Mouse (Mus musculus) myocyte (in vitro differentiated cells): ENCODE measurements around the gene Aplnr. TPM values are rescaled to one million over a fixed set of nuclear protein-coding genes. Genes with fewer than 3 reads are reported as not detected.

Experiments
- H3K27me3 ChIP-seq: one replicate; pipeline ENCODE4 v1.6.1; 2011; ENCODE audit not compliant: control insufficient read depth, insufficient read depth, insufficient read length
- H3K36me3 ChIP-seq: one replicate; pipeline ENCODE4 v1.6.1; 2011; ENCODE audit not compliant: control insufficient read depth, insufficient read depth
- H3K4me2 ChIP-seq: one replicate; pipeline ENCODE4 v1.6.1; 2011; ENCODE audit warnings: low read depth, control low read depth
- H3K4me3 ChIP-seq: one replicate; pipeline ENCODE4 v1.5.1; 2011; ENCODE audit warnings: mild to moderate bottlenecking, control low read depth, moderate library complexity
- H3K79me2 ChIP-seq: one replicate; pipeline ENCODE4 v1.6.1; 2011; ENCODE audit not compliant: control insufficient read depth, insufficient read depth
- H3ac ChIP-seq: one replicate; pipeline ENCODE4 v1.6.1; 2011; ENCODE audit not compliant: control insufficient read depth, insufficient read length
- CEBPB ChIP-seq: IDR thresholded peaks from 2 replicates; pipeline ENCODE4 v1.6.1; 2011; ENCODE audit warnings: mild to moderate bottlenecking, moderate library complexity; ENCODE audit not compliant: poor library complexity, insufficient read depth, severe bottlenecking
- E2F4 ChIP-seq: IDR thresholded peaks from one replicate; pipeline ENCODE4 v1.6.1; 2011; ENCODE audit warnings: mild to moderate bottlenecking, control low read depth, moderate library complexity; ENCODE audit not compliant: insufficient read depth
- MAX ChIP-seq: IDR thresholded peaks from one replicate; pipeline ENCODE4 v1.6.1; 2011; ENCODE audit warnings: low read depth, mild to moderate bottlenecking, control low read depth
- MYOD1 ChIP-seq, 3 experiments: IDR thresholded peaks; one replicate each; pipeline ENCODE4 v1.6.1; 2011; ENCODE audit warnings: control low read depth in 2 of 3, low read depth in 2 of 3, mild to moderate bottlenecking in 2 of 3, moderate library complexity in 1 of 3; ENCODE audit not compliant: insufficient read length in 2 of 3, control insufficient read depth in 1 of 3
- MYOG ChIP-seq, 3 experiments: IDR thresholded peaks; one replicate each; pipeline ENCODE4 v1.6.1; 2011; ENCODE audit warnings: control low read depth in 2 of 3, low read depth in 2 of 3, mild to moderate bottlenecking in 2 of 3; ENCODE audit not compliant: insufficient read length in 2 of 3, control insufficient read depth in 1 of 3, insufficient read depth in 1 of 3
- POLR2A ChIP-seq: IDR thresholded peaks from one replicate; pipeline ENCODE4 v1.6.1; 2011; ENCODE audit warnings: low read depth, mild to moderate bottlenecking, control low read depth, moderate library complexity; ENCODE audit not compliant: insufficient read length
- POLR2AphosphoS2 ChIP-seq: IDR thresholded peaks from one replicate; pipeline ENCODE4 v1.6.1; 2011; ENCODE audit warnings: low read depth, control low read depth; ENCODE audit not compliant: insufficient read length
- REST ChIP-seq: IDR thresholded peaks from one replicate; pipeline ENCODE4 v1.6.1; 2011; ENCODE audit warnings: mild to moderate bottlenecking, control low read depth, moderate library complexity; ENCODE audit not compliant: insufficient read depth, insufficient read length
- SRF ChIP-seq: IDR thresholded peaks from one replicate; pipeline ENCODE4 v1.6.1; 2011; ENCODE audit warnings: low read depth; ENCODE audit not compliant: control insufficient read depth, insufficient read length
- TCF12 ChIP-seq: IDR thresholded peaks from one replicate; pipeline ENCODE4 v1.6.1; 2011; ENCODE audit warnings: mild to moderate bottlenecking, control low read depth; ENCODE audit not compliant: poor library complexity, insufficient read depth, severe bottlenecking
- TCF3 ChIP-seq: IDR thresholded peaks from one replicate; pipeline ENCODE4 v1.6.1; 2011; ENCODE audit warnings: low read depth, control low read depth; ENCODE audit not compliant: insufficient read length
- USF1 ChIP-seq: IDR thresholded peaks from one replicate; pipeline ENCODE4 v1.6.1; 2011; ENCODE audit warnings: low read depth, mild to moderate bottlenecking, control low read depth, moderate library complexity
- polyA plus RNA-seq: library from polyadenylated mRNA; unstranded; fragments of >200 nt; fragmentation: generic; extraction: Trizol; gene quantifications from one replicate; pipeline ENCODE4 v1.2.1, GENCODE M21; 2012; ENCODE audit warnings: missing spikeins

The Aplnr gene
- polyA plus RNA-seq, 1 experiment, result 0.06 TPM

GRCm38 (mm10) chr2:85136831-85137520 lies 951 bp downstream of the Aplnr start:
- Histone ChIP-seq H3K4me2 (no peak overlapping the region), H3K27me3 (peaks cover 4% of the 10 kb centered on the region), H3ac (no peak overlapping the region), H3K4me3 (no peak overlapping the region), H3K79me2 (no peaks in the 10 kb centered on the region), H3K36me3 (no peaks in the 10 kb centered on the region)
- TF ChIP-seq MYOG (IDR thresholded peaks at IDR 0.05; ENCODE audit: control insufficient read depth in 1 of 3, insufficient read depth in 1 of 3, insufficient read length in 2 of 3, low read depth in 2 of 3), result no peak
- no peak for TF ChIP-seq USF1
- TF ChIP-seq REST, result no peak
- TF ChIP-seq SRF, result no peak
- no peak for TF ChIP-seq POLR2AphosphoS2
- TF ChIP-seq TCF12, result no peak
- no peak for TF ChIP-seq MAX
- no peak for TF ChIP-seq CEBPB
- no peak for TF ChIP-seq POLR2A
- TF ChIP-seq E2F4, result no peak
- no peak for TF ChIP-seq MYOD1 (IDR thresholded peaks at IDR 0.05; ENCODE audit: control insufficient read depth in 1 of 3, insufficient read length in 2 of 3, low read depth in 2 of 3)
- TF ChIP-seq TCF3, result no peak

- Histone ChIP-seq H3K79me2 (no peaks in the 10 kb centered on the region), H3K27me3 (peaks cover 4% of the 10 kb centered on the region), H3K4me2 (no peak overlapping the region), H3ac (no peak overlapping the region), H3K36me3 (no peaks in the 10 kb centered on the region), H3K4me3 (no peak overlapping the region)
- TF ChIP-seq SRF (no peak), POLR2A (no peak), TCF12 (no peak), CEBPB (no peak), MAX (no peak), TCF3 (no peak), MYOG (IDR thresholded peaks at IDR 0.05; ENCODE audit: control insufficient read depth in 1 of 3, insufficient read depth in 1 of 3, insufficient read length in 2 of 3, low read depth in 2 of 3) (no peak), MYOD1 (IDR thresholded peaks at IDR 0.05; ENCODE audit: control insufficient read depth in 1 of 3, insufficient read length in 2 of 3, low read depth in 2 of 3) (no peak), E2F4 (no peak), POLR2AphosphoS2 (no peak), USF1 (no peak), REST (no peak)
These were observed 1.6 kb downstream of the Aplnr start for GRCm38 (mm10) chr2:85137601-85138140.

DNA sequence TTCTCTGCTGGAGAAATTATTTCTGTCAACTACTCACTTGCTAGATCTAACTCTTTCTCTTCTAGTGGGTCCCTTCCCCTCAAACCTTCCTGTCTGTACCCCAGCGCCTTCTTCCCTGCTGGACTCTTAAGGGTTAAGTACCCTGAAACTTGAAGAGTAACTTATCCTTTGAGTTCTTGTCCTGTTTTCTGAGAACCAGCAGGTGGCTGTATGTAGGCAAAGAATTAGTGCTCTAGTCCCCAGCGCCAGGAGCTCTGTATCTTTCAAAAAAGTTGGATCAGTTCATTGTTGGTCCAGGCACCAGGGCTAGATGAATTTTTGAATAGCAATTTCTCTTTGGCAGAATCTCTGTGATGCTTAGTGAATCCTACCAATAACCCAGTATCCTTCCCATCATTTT lies 2.1 kb downstream of the Aplnr start:
- Histone ChIP-seq H3K27me3 (peaks cover 4% of the 10 kb centered on the region), H3K79me2 (no peaks in the 10 kb centered on the region), H3K36me3 (no peaks in the 10 kb centered on the region), H3K4me2 (no peak overlapping the region), H3K4me3 (no peak overlapping the region), H3ac (no peak overlapping the region)
- TF ChIP-seq MYOD1 (IDR thresholded peaks at IDR 0.05; ENCODE audit: control insufficient read depth in 1 of 3, insufficient read length in 2 of 3, low read depth in 2 of 3) (no peak), MAX (no peak), TCF12 (no peak), MYOG (IDR thresholded peaks at IDR 0.05; ENCODE audit: control insufficient read depth in 1 of 3, insufficient read depth in 1 of 3, insufficient read length in 2 of 3, low read depth in 2 of 3) (no peak), POLR2A (no peak), POLR2AphosphoS2 (no peak), SRF (no peak), E2F4 (no peak), REST (no peak), CEBPB (no peak), TCF3 (no peak), USF1 (no peak)

GRCm38 (mm10) chr2:85139393-85139792 lies 3.4 kb downstream of the Aplnr start:
- H3ac ChIP-seq, result no peak overlapping the region
- H3K4me3 ChIP-seq, result no peak overlapping the region
- no peak for TF ChIP-seq USF1
- no peak for TF ChIP-seq TCF12
- TF ChIP-seq SRF, result no peak
- no peak for TF ChIP-seq TCF3
- no peak for TF ChIP-seq MAX
- no peak for TF ChIP-seq CEBPB
- no peaks in the 10 kb centered on the region for H3K79me2 ChIP-seq
- H3K36me3 ChIP-seq, result no peaks in the 10 kb centered on the region
- no peak overlapping the region for H3K4me2 ChIP-seq
- peaks cover 4% of the 10 kb centered on the region for H3K27me3 ChIP-seq
